Mouse (Mus musculus) ovary, postnatal 36 days (tissue): ENCODE data around the gene Olfr732.

Experiments
- DNase-seq: peaks from one replicate; pipeline ENCODE4 v3.0.0; 2022; ENCODE audit warnings: low spot score, mixed read lengths

The Olfr732 gene

GRCm38 (mm10) chr14:50284106-50284505, at the start of gene Olfr732:
Gene Olfr732, minus strand, starts transcription at chr14:50284206.
- DNase-seq: no peak

GRCm38 (mm10) chr14:50326661-50327060, 42.7 kb upstream of the Olfr732 start, which contains the start of gene Olfr734:
Gene Olfr734, minus strand, starts transcription at chr14:50326761.
- DNase-seq: no peak

GRCm38 (mm10) chr14:50301422-50301821, 17.4 kb upstream of the Olfr732 start, which contains the start of gene Olfr733:
Gene Olfr733, minus strand, starts transcription at chr14:50301522.
- DNase-seq: no peak

GRCm38 (mm10) chr14:50241766-50242165, 42.2 kb downstream of the Olfr732 start, which contains the start of gene Olfr731:
Gene Olfr731, minus strand, starts transcription at chr14:50241866.
- DNase-seq: no peak
